Mouse (Mus musculus): ENCODE measurements around the gene Ppip5k2. TPM values are rescaled to one million over a fixed set of nuclear protein-coding genes. Genes with fewer than 3 reads are reported as not detected.
"Not testable (repeated sequence)": the region's sequence is repeated elsewhere in the genome, so short reads cannot be mapped to it uniquely, and the experiment has no call there.

Gene Ppip5k2
- polyA plus RNA-seq, 1 experiment, result 3.7 TPM

- H3K4me3 ChIP-seq, result peak overlapping the region; percentile 94
- peak overlapping the region; percentile 43 for H3ac ChIP-seq (ENCODE audit: control insufficient read depth, insufficient read length)
- H3K27me3 ChIP-seq (ENCODE audit: control insufficient read depth, insufficient read depth, insufficient read length), result no peaks in the 10 kb centered on the region
- H3K79me2 ChIP-seq (ENCODE audit: control insufficient read depth, insufficient read depth), result peaks cover 32% of the 10 kb centered on the region
- H3K36me3 ChIP-seq (ENCODE audit: control insufficient read depth, insufficient read depth), result no peaks in the 10 kb centered on the region
- peak overlapping the region; percentile 83 for H3K4me2 ChIP-seq (ENCODE audit: low read depth)
- TF ChIP-seq REST (IDR thresholded peaks at IDR 0.05; ENCODE audit: insufficient read depth, insufficient read length) (no peak), MYOG (IDR thresholded peaks at IDR 0.05; ENCODE audit: control insufficient read depth in 1 of 3, insufficient read depth in 1 of 3, insufficient read length in 2 of 3, low read depth in 2 of 3) (peak in 1 of 3 experiments; percentile 29), POLR2A (IDR thresholded peaks at IDR 0.05; ENCODE audit: insufficient read length, low read depth) (peak; percentile 30), CEBPB (IDR thresholded peaks at IDR 0.05; ENCODE audit: insufficient read depth, poor library complexity, severe bottlenecking) (0 out of 2 replicates have a peak, but pooled peaks have one; percentile 14), TCF12 (IDR thresholded peaks at IDR 0.05; ENCODE audit: insufficient read depth, poor library complexity, severe bottlenecking) (no peak), MYOD1 (IDR thresholded peaks at IDR 0.05; ENCODE audit: control insufficient read depth in 1 of 3, insufficient read length in 2 of 3, low read depth in 2 of 3) (peak in 1 of 3 experiments; percentile 24)
These were observed 907 bp upstream of the Ppip5k2 start for GRCm38 (mm10) chr1:97771118-97771517.

- Histone ChIP-seq H3ac (ENCODE audit: control insufficient read depth, insufficient read length) (peak overlapping the region; percentile 43), H3K4me2 (ENCODE audit: low read depth) (peak overlapping the region; percentile 63), H3K79me2 (ENCODE audit: control insufficient read depth, insufficient read depth) (peaks cover 43% of the 10 kb centered on the region), H3K4me3 (peak overlapping the region; percentile 94), H3K27me3 (ENCODE audit: control insufficient read depth, insufficient read depth, insufficient read length) (no peaks in the 10 kb centered on the region), H3K36me3 (ENCODE audit: control insufficient read depth, insufficient read depth) (no peaks in the 10 kb centered on the region)
- TF ChIP-seq CEBPB (IDR thresholded peaks at IDR 0.05; ENCODE audit: insufficient read depth, poor library complexity, severe bottlenecking), result no peak
- TF ChIP-seq E2F4 (IDR thresholded peaks at IDR 0.05; ENCODE audit: insufficient read depth), result no peak
- TF ChIP-seq MYOD1 (IDR thresholded peaks at IDR 0.05; ENCODE audit: control insufficient read depth in 1 of 3, insufficient read length in 2 of 3, low read depth in 2 of 3), result no peak
- no peak for TF ChIP-seq TCF12 (IDR thresholded peaks at IDR 0.05; ENCODE audit: insufficient read depth, poor library complexity, severe bottlenecking)
- TF ChIP-seq TCF3 (IDR thresholded peaks at IDR 0.05; ENCODE audit: insufficient read length, low read depth), result no peak
- TF ChIP-seq POLR2A (IDR thresholded peaks at IDR 0.05; ENCODE audit: insufficient read length, low read depth), result no peak
- TF ChIP-seq MAX (IDR thresholded peaks at IDR 0.05; ENCODE audit: low read depth), result no peak
- TF ChIP-seq SRF (IDR thresholded peaks at IDR 0.05; ENCODE audit: control insufficient read depth, insufficient read length, low read depth), result no peak
- TF ChIP-seq POLR2AphosphoS2 (IDR thresholded peaks at IDR 0.05; ENCODE audit: insufficient read length, low read depth), result no peak
These were observed 812 bp downstream of the Ppip5k2 start for GRCm38 (mm10) chr1:97769294-97769903.

- Histone ChIP-seq H3K27me3 (ENCODE audit: control insufficient read depth, insufficient read depth, insufficient read length) (no peaks in the 10 kb centered on the region), H3K79me2 (ENCODE audit: control insufficient read depth, insufficient read depth) (peaks cover 48% of the 10 kb centered on the region), H3K4me2 (ENCODE audit: low read depth) (peak overlapping the region; percentile 63), H3K4me3 (peak overlapping the region; percentile 94), H3ac (ENCODE audit: control insufficient read depth, insufficient read length) (peak overlapping the region; percentile 43), H3K36me3 (ENCODE audit: control insufficient read depth, insufficient read depth) (no peaks in the 10 kb centered on the region)
- TF ChIP-seq TCF12 (IDR thresholded peaks at IDR 0.05; ENCODE audit: insufficient read depth, poor library complexity, severe bottlenecking), result no peak
These were observed 1.3 kb downstream of the Ppip5k2 start for GRCm38 (mm10) chr1:97768906-97769293.

- Histone ChIP-seq H3ac (ENCODE audit: control insufficient read depth, insufficient read length) (no peak overlapping the region), H3K79me2 (ENCODE audit: control insufficient read depth, insufficient read depth) (peaks cover 50% of the 10 kb centered on the region), H3K4me2 (ENCODE audit: low read depth) (no peak overlapping the region), H3K4me3 (no peak overlapping the region), H3K27me3 (ENCODE audit: control insufficient read depth, insufficient read depth, insufficient read length) (no peaks in the 10 kb centered on the region), H3K36me3 (ENCODE audit: control insufficient read depth, insufficient read depth) (no peaks in the 10 kb centered on the region)
- TF ChIP-seq POLR2A (IDR thresholded peaks at IDR 0.05; ENCODE audit: insufficient read length, low read depth), result no peak
- TF ChIP-seq TCF12 (IDR thresholded peaks at IDR 0.05; ENCODE audit: insufficient read depth, poor library complexity, severe bottlenecking), result no peak
- TF ChIP-seq MYOG (IDR thresholded peaks at IDR 0.05; ENCODE audit: control insufficient read depth in 1 of 3, insufficient read depth in 1 of 3, insufficient read length in 2 of 3, low read depth in 2 of 3), result no peak
- no peak for TF ChIP-seq REST (IDR thresholded peaks at IDR 0.05; ENCODE audit: insufficient read depth, insufficient read length)
- TF ChIP-seq USF1 (IDR thresholded peaks at IDR 0.05; ENCODE audit: low read depth), result no peak
- TF ChIP-seq SRF (IDR thresholded peaks at IDR 0.05; ENCODE audit: control insufficient read depth, insufficient read length, low read depth), result no peak
- TF ChIP-seq MYOD1 (IDR thresholded peaks at IDR 0.05; ENCODE audit: control insufficient read depth in 1 of 3, insufficient read length in 2 of 3, low read depth in 2 of 3), result no peak
- no peak for TF ChIP-seq TCF3 (IDR thresholded peaks at IDR 0.05; ENCODE audit: insufficient read length, low read depth)
- TF ChIP-seq MAX (IDR thresholded peaks at IDR 0.05; ENCODE audit: low read depth), result no peak
- TF ChIP-seq E2F4 (IDR thresholded peaks at IDR 0.05; ENCODE audit: insufficient read depth), result no peak
- TF ChIP-seq CEBPB (IDR thresholded peaks at IDR 0.05; ENCODE audit: insufficient read depth, poor library complexity, severe bottlenecking), result no peak
- TF ChIP-seq POLR2AphosphoS2 (IDR thresholded peaks at IDR 0.05; ENCODE audit: insufficient read length, low read depth), result no peak
These were observed 2.1 kb downstream of the Ppip5k2 start for GRCm38 (mm10) chr1:97768089-97768488.

- not testable (repeated sequence) for H3K36me3 ChIP-seq (ENCODE audit: control insufficient read depth, insufficient read depth); H3K27me3 ChIP-seq (ENCODE audit: control insufficient read depth, insufficient read depth, insufficient read length); H3ac ChIP-seq (ENCODE audit: control insufficient read depth, insufficient read length); H3K4me2 ChIP-seq (ENCODE audit: low read depth); H3K4me3 ChIP-seq
- peaks cover 50% of the 10 kb centered on the region for H3K79me2 ChIP-seq (ENCODE audit: control insufficient read depth, insufficient read depth)
These were observed 4.5 kb downstream of the Ppip5k2 start for GRCm38 (mm10) chr1:97765712-97766111.
